Mouse (Mus musculus) hindbrain, embryonic 13.5 days (tissue): ENCODE data around the gene Sh3bp1. TPM values are rescaled to one million over a fixed set of nuclear protein-coding genes. Genes with fewer than 3 reads are reported as not detected.

Experiments used
- ATAC-seq: fragments of 200-750 bp; cut with Nextera tagmentation; 2 replicates; pipeline ENCODE4 v1.8.0; 2017; ENCODE audit warnings: moderate TSS enrichment; ENCODE audit not compliant: low FRiP score
- H3K27ac ChIP-seq: fragments of 300-500 bp; sonication (generic); 2 replicates; pipeline ENCODE4 v1.5.1; 2015; ENCODE audit warnings: inconsistent platforms, mild to moderate bottlenecking, moderate library complexity
- H3K27me3 ChIP-seq: fragments of 300-500 bp; sonication (generic); 2 replicates; pipeline ENCODE4 v1.6.1; 2015; ENCODE audit warnings: mild to moderate bottlenecking, inconsistent platforms
- H3K36me3 ChIP-seq: fragments of 300-500 bp; sonication (generic); 2 replicates; pipeline ENCODE4 v1.6.1; 2015; ENCODE audit warnings: mild to moderate bottlenecking, inconsistent platforms
- H3K4me1 ChIP-seq: fragments of 300-500 bp; sonication (generic); replicated peaks from 2 replicates; pipeline ENCODE4 v1.6.1; 2015; ENCODE audit warnings: inconsistent platforms
- H3K4me2 ChIP-seq: fragments of 300-500 bp; sonication (generic); 2 replicates; pipeline ENCODE4 v1.6.1; 2015; ENCODE audit warnings: inconsistent platforms, mild to moderate bottlenecking, moderate library complexity
- H3K4me3 ChIP-seq: fragments of 300-500 bp; sonication (generic); 2 replicates; pipeline ENCODE4 v1.5.1; 2015; ENCODE audit warnings: mild to moderate bottlenecking, inconsistent platforms
- H3K9ac ChIP-seq: fragments of 300-500 bp; sonication (generic); 2 replicates; pipeline ENCODE4 v1.6.1; 2015; ENCODE audit warnings: mild to moderate bottlenecking, inconsistent platforms
- H3K9me3 ChIP-seq: fragments of 300-500 bp; sonication (generic); 2 replicates; pipeline ENCODE4 v1.6.1; 2016; ENCODE audit warnings: inconsistent platforms
- WGBS: fragments of 180-500 bp; shearing (Covaris S2); methylation state at CpG from one replicate; pipeline ENCODE4 v1.1.7; 2015; 5-methylcytosine and 5-hydroxymethylcytosine counted together
- polyA plus RNA-seq: library from polyadenylated mRNA; unstranded; fragments of >200 nt; fragmentation: Nextera tagmentation; extraction: Ambion mirVana; gene quantifications from 2 replicates; pipeline ENCODE4 v1.2.1, GENCODE M21; 2015

The Sh3bp1 gene
- polyA plus RNA-seq = 3.8 and 4.5 TPM in 2 replicates

DNA sequence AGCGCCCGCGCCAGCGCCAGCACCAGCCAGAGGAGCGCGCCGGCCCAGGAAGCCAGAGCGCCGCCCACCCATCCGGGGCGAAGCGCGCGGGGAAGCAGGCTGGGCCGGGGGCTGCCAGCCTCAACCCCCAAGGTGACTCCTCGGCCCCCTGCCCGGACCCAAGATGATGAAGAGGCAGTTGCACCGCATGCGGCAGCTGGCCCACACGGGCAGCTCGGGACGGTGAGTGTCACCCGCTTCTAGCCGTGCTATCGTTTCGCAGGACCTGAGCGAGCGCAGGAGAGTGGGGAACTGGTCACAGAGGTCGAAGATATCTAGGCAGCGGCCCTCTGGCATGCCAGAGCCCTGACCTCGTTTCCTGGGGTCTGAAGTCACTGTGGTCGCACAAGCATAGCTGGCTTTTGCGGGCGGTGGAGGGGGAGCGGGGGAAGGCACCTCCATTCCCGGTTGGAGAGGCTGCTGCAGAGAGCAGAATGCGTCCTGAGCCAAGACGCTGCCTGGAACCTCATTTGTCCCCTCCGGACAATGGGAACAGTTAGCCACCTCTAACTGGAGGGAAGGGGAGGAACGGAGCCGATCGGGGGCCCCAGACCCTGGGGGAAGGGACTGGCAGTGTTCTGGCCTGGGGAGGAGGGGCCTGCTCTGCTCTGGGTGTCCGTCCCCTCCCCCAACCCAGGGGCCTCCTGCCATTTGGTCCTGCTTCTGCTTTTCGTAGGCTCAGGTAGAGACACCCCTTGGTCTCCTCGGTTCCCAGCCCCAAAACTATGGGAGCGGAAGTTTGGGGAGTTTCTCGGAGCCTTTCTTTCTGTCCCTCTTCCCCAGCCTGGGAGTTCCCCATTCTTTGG, at the start of gene Sh3bp1:
Gene Sh3bp1 (plus strand): TSS at position 29 of the 845 bp plus-strand sequence.
- no peak within 1 kb of the TSS; the same call in 1 of the 2 replicates for H3K27ac ChIP-seq
- H3K4me3 ChIP-seq = peak within 1 kb of the TSS; percentile 53
- peak within 1 kb of the TSS; percentile 90 for H3K4me2 ChIP-seq
- WGBS = under 1% methylated on average over 47 of the region's 47 CpGs
- peak within 1 kb of the TSS; percentile 79 for H3K9ac ChIP-seq
- H3K36me3 ChIP-seq = peaks cover 9% of the 10 kb centered on the region
- H3K9me3 ChIP-seq = no peaks in the 10 kb centered on the region
- no peak for ATAC-seq
- H3K27me3 ChIP-seq = peaks cover 37% of the 10 kb centered on the region
- H3K4me1 ChIP-seq = peaks cover 17% of the 10 kb centered on the region

DNA sequence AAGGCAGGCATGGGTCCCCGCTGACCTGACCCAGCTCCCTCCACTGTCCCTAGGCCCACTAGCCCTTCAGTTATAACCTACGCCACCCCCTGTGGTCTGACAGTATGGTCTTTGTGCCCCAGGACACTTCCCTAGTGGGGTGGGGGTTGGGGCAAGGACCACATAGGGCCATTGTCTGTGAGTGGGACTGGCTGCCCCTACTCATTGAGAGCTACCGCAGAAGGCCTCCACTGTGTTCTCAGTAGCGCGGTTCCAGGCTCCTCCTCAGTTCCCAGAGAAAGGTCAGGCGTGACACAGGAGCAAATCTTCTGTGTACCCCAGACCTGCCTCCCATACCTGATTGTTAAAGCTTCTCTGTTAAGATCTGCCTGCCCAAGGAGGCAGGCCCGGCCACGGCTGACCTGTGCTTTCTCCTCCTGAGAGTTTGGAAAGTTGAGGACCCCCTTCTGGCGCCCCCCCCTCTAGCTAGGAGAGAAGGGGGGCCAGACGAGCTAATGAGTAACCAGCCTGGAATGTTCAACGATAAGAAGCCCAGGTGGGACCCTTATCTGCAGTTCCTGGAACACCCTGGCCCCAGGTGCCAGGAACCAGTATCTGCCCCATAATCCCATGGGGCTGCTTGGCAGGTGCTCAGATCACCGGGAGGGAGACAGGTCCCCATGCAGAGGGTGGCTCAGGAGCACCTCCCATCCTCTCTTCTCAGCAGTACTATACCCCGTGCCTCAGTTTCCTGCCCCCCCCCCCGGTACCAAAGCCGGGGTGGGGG, 49.3 kb upstream of the Sh3bp1 start:
- peaks cover 16% of the 10 kb centered on the region; the same call in 1 of the 2 replicates for H3K27me3 ChIP-seq
- 69% methylated on average over 14 of the region's 15 CpGs for whole genome bisulfite sequencing
- no peak for ATAC-seq
- no peak overlapping the region for H3K4me3 ChIP-seq
- H3K4me2 ChIP-seq = no peak overlapping the region
- H3K4me1 ChIP-seq = peaks cover 23% of the 10 kb centered on the region
- no peak overlapping the region for H3K9ac ChIP-seq
- no peak overlapping the region for H3K27ac ChIP-seq
- no peaks in the 10 kb centered on the region for H3K36me3 ChIP-seq
- no peaks in the 10 kb centered on the region for H3K9me3 ChIP-seq

DNA sequence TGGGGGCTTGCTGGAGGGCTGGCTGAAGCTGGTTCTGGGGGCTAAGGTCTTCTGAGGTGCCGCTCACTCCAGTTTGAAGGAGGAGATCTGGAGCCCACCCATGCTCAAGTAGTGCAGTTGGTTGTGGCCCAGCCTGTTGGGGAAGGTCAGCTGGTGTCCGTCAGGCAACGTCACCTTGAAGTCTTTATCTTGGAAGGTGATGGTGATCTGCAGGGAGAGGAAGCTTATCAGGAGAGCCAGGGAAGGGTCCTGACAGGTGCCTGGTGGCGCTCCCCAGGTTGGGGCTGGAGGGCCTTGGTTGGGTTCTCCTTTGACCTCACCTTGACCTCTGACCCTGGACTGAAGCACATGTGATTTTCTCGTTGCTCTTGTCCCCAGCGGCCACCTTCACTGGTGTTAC, 48.6 kb upstream of the Sh3bp1 start:
- Histone ChIP-seq H3K27ac (no peak overlapping the region), H3K9me3 (no peaks in the 10 kb centered on the region), H3K4me2 (no peak overlapping the region), H3K4me1 (peaks cover 16% of the 10 kb centered on the region), H3K36me3 (no peaks in the 10 kb centered on the region), H3K27me3 (peaks cover 12% of the 10 kb centered on the region; the same call in 1 of the 2 replicates), H3K9ac (no peak overlapping the region), H3K4me3 (no peak overlapping the region)
- ATAC-seq = no peak
- 80% methylated on average over 6 of the region's 6 CpGs for WGBS

GRCm38 (mm10) chr15:78851505-78852153, 47.9 kb upstream of the Sh3bp1 start:
- H3K9ac ChIP-seq = no peak overlapping the region
- H3K9me3 ChIP-seq = no peaks in the 10 kb centered on the region
- H3K4me2 ChIP-seq = no peak overlapping the region
- H3K27ac ChIP-seq = no peak overlapping the region
- no peaks in the 10 kb centered on the region for H3K36me3 ChIP-seq
- WGBS = 19% methylated on average over 13 of the region's 13 CpGs
- H3K27me3 ChIP-seq = peaks cover 16% of the 10 kb centered on the region; the same call in 1 of the 2 replicates
- H3K4me1 ChIP-seq = peaks cover 12% of the 10 kb centered on the region
- no peak overlapping the region for H3K4me3 ChIP-seq
- ATAC-seq = peak; percentile 85

- WGBS = 83% methylated on average over 8 of the region's 8 CpGs
- Histone ChIP-seq H3K4me3 (no peak within 1 kb of the TSS), H3K4me2 (no peak within 1 kb of the TSS), H3K27ac (no peak within 1 kb of the TSS), H3K27me3 (0 out of 2 replicates have a peak, but pooled peaks cover 8% of the 10 kb centered on the region), H3K4me1 (peaks cover 10% of the 10 kb centered on the region), H3K36me3 (no peaks in the 10 kb centered on the region), H3K9ac (no peak within 1 kb of the TSS), H3K9me3 (no peaks in the 10 kb centered on the region)
- ATAC-seq = no peak
Measured at GRCm38 (mm10) chr15:78855303-78855965, 44.1 kb upstream of the Sh3bp1 start, which contains the start of gene Lgals2. Gene Lgals2 (minus strand): TSS chr15:78855529.

DNA sequence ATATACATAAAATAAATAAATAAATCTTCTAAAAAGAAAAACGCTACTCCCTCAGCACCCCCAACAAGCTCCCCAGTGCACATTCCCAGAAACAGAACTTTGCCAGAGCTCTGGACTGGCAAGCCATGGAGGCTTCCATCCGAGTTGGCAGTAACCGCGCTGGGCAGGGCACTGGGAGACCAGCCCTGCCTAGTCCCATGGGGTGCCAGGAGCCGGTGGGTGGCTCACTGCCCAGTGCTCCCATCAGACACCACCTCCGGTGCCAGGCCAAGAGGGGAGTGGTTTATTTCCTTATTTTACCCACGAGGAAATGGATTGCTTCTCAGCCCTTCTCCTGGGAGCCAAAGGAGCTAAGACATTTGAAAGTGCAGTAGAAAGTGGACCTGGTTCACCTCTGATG, 42.6 kb upstream of the Sh3bp1 start:
- Histone ChIP-seq H3K27me3 (0 out of 2 replicates have a peak, but pooled peaks cover 4% of the 10 kb centered on the region), H3K4me1 (0 out of 2 replicates have a peak, but pooled peaks cover under 1% of the 10 kb centered on the region), H3K9ac (no peak overlapping the region), H3K36me3 (no peaks in the 10 kb centered on the region), H3K4me3 (no peak overlapping the region), H3K4me2 (no peak overlapping the region), H3K9me3 (no peaks in the 10 kb centered on the region), H3K27ac (no peak overlapping the region)
- no peak for ATAC-seq
- WGBS = 82% methylated on average over 7 of the region's 7 CpGs

- Histone ChIP-seq H3K4me3 (no peak overlapping the region), H3K9ac (no peak overlapping the region), H3K4me2 (no peak overlapping the region), H3K36me3 (no peaks in the 10 kb centered on the region), H3K27me3 (0 out of 2 replicates have a peak, but pooled peaks cover 4% of the 10 kb centered on the region), H3K4me1 (no peaks in the 10 kb centered on the region), H3K9me3 (no peaks in the 10 kb centered on the region), H3K27ac (no peak overlapping the region)
- ATAC-seq = no peak
- 80% methylated on average over 4 of the region's 4 CpGs for WGBS
Measured at GRCm38 (mm10) chr15:78859311-78859710, 40.3 kb upstream of the Sh3bp1 start.

- H3K4me2 ChIP-seq = no peak overlapping the region
- ATAC-seq = no peak
- H3K9ac ChIP-seq = no peak overlapping the region
- no peaks in the 10 kb centered on the region for H3K9me3 ChIP-seq
- H3K36me3 ChIP-seq = no peaks in the 10 kb centered on the region
- no peak overlapping the region for H3K4me3 ChIP-seq
- no peak overlapping the region for H3K27ac ChIP-seq
- H3K4me1 ChIP-seq = no peaks in the 10 kb centered on the region
- H3K27me3 ChIP-seq = 0 out of 2 replicates have a peak, but pooled peaks cover 4% of the 10 kb centered on the region
- WGBS = 79% methylated on average over 6 of the region's 6 CpGs
Measured at GRCm38 (mm10) chr15:78859714-78860113, 39.9 kb upstream of the Sh3bp1 start.

DNA sequence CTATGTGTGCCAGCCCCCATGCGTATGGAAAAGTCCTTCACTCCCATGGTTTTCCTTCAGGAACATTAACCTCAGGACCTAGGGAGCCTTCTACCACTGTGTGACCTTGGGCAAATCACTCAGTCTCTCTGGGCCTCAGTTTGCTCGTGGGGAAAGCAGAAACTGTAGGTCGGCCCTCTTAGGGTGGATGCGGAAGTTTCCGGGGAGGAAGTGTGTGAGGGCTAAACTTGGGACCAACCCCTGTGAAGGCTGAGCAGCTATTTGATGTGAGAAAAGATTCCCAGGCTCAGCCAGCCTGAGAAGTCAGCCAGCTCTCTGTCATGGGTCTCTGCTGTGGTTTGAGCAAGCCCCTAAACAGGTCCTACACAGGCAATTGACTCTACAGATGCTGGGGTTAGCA, 37.3 kb upstream of the Sh3bp1 start:
- Histone ChIP-seq H3K4me1 (no peaks in the 10 kb centered on the region), H3K4me3 (no peak overlapping the region), H3K9ac (no peak overlapping the region), H3K27ac (no peak overlapping the region), H3K27me3 (no peaks in the 10 kb centered on the region; the same call in 1 of the 2 replicates), H3K4me2 (no peak overlapping the region), H3K9me3 (no peaks in the 10 kb centered on the region), H3K36me3 (no peaks in the 10 kb centered on the region)
- WGBS = 79% methylated on average over 5 of the region's 5 CpGs
- no peak for ATAC-seq

DNA sequence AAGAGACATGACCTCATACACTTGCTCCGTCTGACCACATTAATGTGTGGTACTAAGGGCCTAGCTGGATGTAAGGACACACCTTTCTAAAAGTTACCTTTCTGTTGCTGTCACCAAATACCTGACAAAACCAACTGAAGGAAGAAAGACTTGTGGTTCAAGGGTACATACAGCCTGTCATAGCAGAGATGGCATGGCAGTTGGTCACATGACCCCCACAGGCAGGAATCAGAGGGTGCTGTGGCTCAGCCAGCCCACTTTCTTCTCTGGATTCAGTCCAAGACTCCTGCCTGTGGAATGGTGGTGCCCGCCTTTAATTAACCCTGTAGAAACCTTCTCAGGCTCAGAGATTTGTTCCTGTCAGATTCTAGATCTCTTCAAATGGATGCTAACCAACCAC, 36.4 kb upstream of the Sh3bp1 start:
- Histone ChIP-seq H3K27me3 (no peaks in the 10 kb centered on the region; the same call in 1 of the 2 replicates), H3K4me3 (no peak overlapping the region), H3K27ac (no peak overlapping the region), H3K9ac (no peak overlapping the region), H3K9me3 (no peaks in the 10 kb centered on the region), H3K4me1 (no peaks in the 10 kb centered on the region), H3K4me2 (no peak overlapping the region), H3K36me3 (no peaks in the 10 kb centered on the region)
- no peak for ATAC-seq
- WGBS = 80% methylated on average over 2 of the region's 2 CpGs

GRCm38 (mm10) chr15:78863852-78864253, 35.7 kb upstream of the Sh3bp1 start:
- WGBS = 51% methylated on average over 13 of the region's 13 CpGs
- H3K4me2 ChIP-seq = no peak overlapping the region
- H3K9ac ChIP-seq = no peak overlapping the region
- no peak for ATAC-seq
- no peaks in the 10 kb centered on the region; the same call in 1 of the 2 replicates for H3K27me3 ChIP-seq
- no peak overlapping the region for H3K27ac ChIP-seq
- H3K36me3 ChIP-seq = no peaks in the 10 kb centered on the region
- no peaks in the 10 kb centered on the region; the same call in 1 of the 2 replicates for H3K4me1 ChIP-seq
- H3K9me3 ChIP-seq = no peaks in the 10 kb centered on the region
- H3K4me3 ChIP-seq = no peak overlapping the region
